Mouse (Mus musculus) CH12.LX (cell line): Measurements from ENCODE around the gene Prrx1. TPM values are rescaled to one million over a fixed set of nuclear protein-coding genes. Genes with fewer than 3 reads are reported as not detected.

ENCODE experiments used
- DNase-seq: peaks from one replicate; pipeline ENCODE4 v3.0.0-alpha.2; 2013; ENCODE audit errors: extremely low read depth
- H3K27ac ChIP-seq: 2 replicates; pipeline ENCODE4 v1.5.1; 2012; ENCODE audit warnings: low read depth, mild to moderate bottlenecking, control low read depth, moderate library complexity; ENCODE audit not compliant: insufficient read depth
- H3K27me3 ChIP-seq: replicated peaks from 2 replicates; pipeline ENCODE3; 2012; ENCODE audit warnings: inconsistent platforms
- H3K36me3 ChIP-seq, 2 experiments: replicated peaks in 1 of 2; 2 replicates each; pipeline versions ENCODE3 to v1.6.1; 2012; ENCODE audit warnings: inconsistent platforms in 1 of 2, low read length in 1 of 2, mild to moderate bottlenecking in 1 of 2, mixed read lengths in 1 of 2, moderate library complexity in 1 of 2; ENCODE audit not compliant: control insufficient read depth in 1 of 2, insufficient read depth in 1 of 2
- H3K4me1 ChIP-seq, 2 experiments: 2 replicates each; pipeline ENCODE4 v1.6.1; 2012; ENCODE audit warnings: inconsistent platforms in 1 of 2, moderate library complexity in 1 of 2; ENCODE audit not compliant: insufficient read depth in 2 of 2, control insufficient read depth in 1 of 2
- H3K4me2 ChIP-seq: 2 replicates; pipeline ENCODE4 v1.6.1; 2012; ENCODE audit warnings: low read depth, mild to moderate bottlenecking, control low read depth; ENCODE audit not compliant: poor library complexity, insufficient read depth, severe bottlenecking
- H3K4me3 ChIP-seq, 3 experiments: fragments of 150-350 bp in 1 of 3; sonication (generic) in 1 of 3; replicated peaks in 1 of 3; 2 replicates each; pipeline versions ENCODE3 to v1.5.1; 2011 to 2012; ENCODE audit warnings: low read depth in 2 of 3, low read length in 2 of 3, mild to moderate bottlenecking in 2 of 3, moderate library complexity in 2 of 3, control low read depth in 1 of 3, improper control_type of control experiment in 1 of 3, inconsistent platforms in 1 of 3, mixed read lengths in 1 of 3; ENCODE audit not compliant: poor library complexity in 1 of 3
- H3K79me2 ChIP-seq: replicated peaks from 2 replicates; pipeline ENCODE4 v1.6.1; 2012; ENCODE audit warnings: mild to moderate bottlenecking, moderate library complexity; ENCODE audit not compliant: control insufficient read depth, poor library complexity, insufficient read depth, severe bottlenecking; ENCODE audit errors: extremely low read depth
- H3K9ac ChIP-seq: 2 replicates; pipeline ENCODE4 v1.6.1; 2012; ENCODE audit warnings: low read depth, mild to moderate bottlenecking, control low read depth, moderate library complexity; ENCODE audit not compliant: insufficient read depth
- H3K9me3 ChIP-seq: replicated peaks from 2 replicates; pipeline ENCODE3; 2012; ENCODE audit warnings: low read length, inconsistent platforms, mixed read lengths
- BHLHE40 ChIP-seq: IDR thresholded peaks from 2 replicates; pipeline ENCODE4 v1.6.1; 2011; ENCODE audit warnings: mild to moderate bottlenecking, low read depth, low read length, improper control_type of control experiment
- E2F4 ChIP-seq: IDR thresholded peaks from 2 replicates; pipeline ENCODE4 v1.6.1; 2011; ENCODE audit warnings: low read depth, low read length, improper control_type of control experiment; ENCODE audit not compliant: insufficient replicate concordance
- MXI1 ChIP-seq: IDR thresholded peaks from 2 replicates; pipeline ENCODE4 v1.6.1; 2011; ENCODE audit warnings: mild to moderate bottlenecking, low read depth, low read length, improper control_type of control experiment
- MYC ChIP-seq: IDR thresholded peaks from 2 replicates; pipeline ENCODE4 v1.6.1; 2011; ENCODE audit warnings: low read depth, mild to moderate bottlenecking, improper control_type of control experiment, low read length
- NELFE ChIP-seq: IDR thresholded peaks from 2 replicates; pipeline ENCODE4 v1.6.1; 2011; ENCODE audit warnings: low read depth, low read length, improper control_type of control experiment
- POLR2AphosphoS2 ChIP-seq: IDR thresholded peaks from 2 replicates; pipeline ENCODE4 v1.6.1; 2011; ENCODE audit warnings: low read depth, low read length, improper control_type of control experiment
- RAD21 ChIP-seq: IDR thresholded peaks from 2 replicates; pipeline ENCODE4 v1.6.1; 2011; ENCODE audit warnings: low read depth, mild to moderate bottlenecking, low read length, improper control_type of control experiment, moderate library complexity
- RCOR1 ChIP-seq: conservative IDR thresholded peaks from 2 replicates; pipeline ENCODE4 v1.6.1; 2012; ENCODE audit warnings: low read depth, mild to moderate bottlenecking, inconsistent platforms, low read length, improper control_type of control experiment
- SIN3A ChIP-seq: IDR thresholded peaks from 2 replicates; pipeline ENCODE4 v1.6.1; 2012; ENCODE audit warnings: low read length, improper control_type of control experiment, inconsistent platforms
- SMC3 ChIP-seq: IDR thresholded peaks from 2 replicates; pipeline ENCODE4 v1.6.1; 2011; ENCODE audit warnings: low read depth, low read length, improper control_type of control experiment
- TCF12 ChIP-seq: IDR thresholded peaks from 2 replicates; pipeline ENCODE4 v1.6.1; 2014; ENCODE audit warnings: low read depth, mild to moderate bottlenecking, inconsistent platforms, low read length, improper control_type of control experiment
- USF2 ChIP-seq: conservative IDR thresholded peaks from 2 replicates; pipeline ENCODE4 v1.6.1; 2011; ENCODE audit warnings: low read depth, low read length, improper control_type of control experiment
- ZC3H11A ChIP-seq: IDR thresholded peaks from 2 replicates; pipeline ENCODE4 v1.6.1; 2012; ENCODE audit warnings: low read depth, mild to moderate bottlenecking, inconsistent platforms, low read length, improper control_type of control experiment
- ZKSCAN1 ChIP-seq: IDR thresholded peaks from 2 replicates; pipeline ENCODE4 v1.6.1; 2012; ENCODE audit warnings: low read depth, inconsistent platforms, low read length, improper control_type of control experiment, borderline replicate concordance
- ZNF384 ChIP-seq: IDR thresholded peaks from 2 replicates; pipeline ENCODE4 v1.6.1; 2012; ENCODE audit warnings: low read depth, low read length, improper control_type of control experiment, inconsistent platforms
- dilution Hi-C: fragments of 300-500 bp; cut with MboI; formaldehyde crosslinking; loops from 2 replicates; pipeline ENCODE4 v1.14.3; 2020; ENCODE audit warnings: low sequenced_read_pairs; ENCODE audit not compliant: extremely low pct_unique_long_range_greater_than_20kb, extremely low pct_ligation_motif_present
- in situ Hi-C: fragments of 300-500 bp; cut with MboI; formaldehyde crosslinking; loops from 3 replicates; pipeline ENCODE4 v1.14.3; 2019; ENCODE audit warnings: low sequenced_read_pairs, low pct_ligation_motif_present, low pct_unique_long_range_greater_than_20kb, mixed read lengths
- polyA plus RNA-seq: library from polyadenylated mRNA; unstranded; fragments of >175 nt; gene quantifications from 2 replicates; pipeline ENCODE4 v1.2.1, GENCODE M21; 2012; ENCODE audit warnings: low read depth; ENCODE audit not compliant: insufficient read length
- total RNA-seq, 2 experiments: library from RNA; depleted of rRNA; stranded (reverse); fragments of 300-350 nt in 1 of 2; fragments of >200 nt in 1 of 2; gene quantifications; 2 replicates each; pipeline ENCODE4 v1.2.3; 2012 to 2014

Prrx1 gene
- total and polyA plus RNA-seq, 3 experiments: not detected

DNA sequence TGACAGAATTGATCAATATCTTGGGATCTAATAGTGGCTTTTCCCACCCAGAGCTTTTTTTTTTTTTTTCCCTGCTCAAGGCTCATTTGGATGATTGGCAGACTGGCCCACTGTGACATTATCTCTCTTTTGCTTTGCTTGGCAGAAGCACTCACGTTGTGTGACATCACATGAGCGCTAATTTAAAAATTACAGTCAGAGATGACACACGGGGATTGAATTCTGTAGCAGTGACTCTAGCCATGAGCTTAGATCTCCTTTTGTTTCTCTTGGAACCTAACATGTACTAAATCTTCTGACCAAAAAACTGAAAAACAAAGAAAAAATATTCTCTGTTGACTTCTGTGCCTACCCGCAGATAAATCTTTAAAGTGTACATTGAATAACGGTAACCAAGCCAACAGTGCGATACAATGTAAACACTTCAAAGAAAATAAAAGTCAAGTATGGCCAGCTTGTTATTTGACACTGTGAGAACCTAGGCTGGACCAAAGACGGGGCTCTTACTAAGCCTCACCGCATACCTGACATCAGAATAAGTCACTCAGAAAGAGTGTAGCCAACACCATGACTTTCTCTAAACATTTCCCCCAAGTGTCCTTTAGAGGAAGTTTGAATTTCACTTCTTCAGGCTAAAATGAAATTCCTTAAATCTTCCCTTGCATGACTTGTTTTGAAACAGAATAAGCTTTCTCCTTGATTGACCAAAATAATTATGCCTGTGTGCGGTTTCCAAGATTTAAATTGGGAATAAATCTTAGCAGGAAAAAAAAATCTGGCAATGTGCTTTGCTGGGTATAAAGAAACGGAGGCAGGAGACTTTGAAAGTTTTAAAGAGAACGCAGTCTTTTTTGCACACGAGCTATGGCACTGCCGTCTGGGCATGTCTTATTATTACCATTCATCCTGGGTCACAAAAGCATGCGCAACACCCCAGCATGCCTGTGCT, 104.3 kb downstream of the Prrx1 start:
- H3K79me2 ChIP-seq: no peaks in the 10 kb centered on the region
- TF ChIP-seq ZNF384: no peak
- TF ChIP-seq ZKSCAN1: no peak
- TF ChIP-seq, all 38 proteins: peak for 0
- no peak overlapping the region for H3K4me3 ChIP-seq
- no peaks in the 10 kb centered on the region for H3K4me1 ChIP-seq
- DNase-seq: no peak
- H3K36me3 ChIP-seq: no peaks in the 10 kb centered on the region
- H3K9ac ChIP-seq: no peak overlapping the region
- no peak overlapping the region for H3K27ac ChIP-seq
- no peaks in the 10 kb centered on the region for H3K27me3 ChIP-seq
- dilution Hi-C loops: no loop called here
- in situ Hi-C loops: no loop called here
- H3K4me2 ChIP-seq: no peak overlapping the region
- no peaks in the 10 kb centered on the region for H3K9me3 ChIP-seq

- no peaks in the 10 kb centered on the region for H3K27me3 ChIP-seq
- dilution Hi-C loops (no loop called here), in situ Hi-C loops (no loop called here)
- TF ChIP-seq POLR2AphosphoS2 (no peak), RCOR1 (no peak), BHLHE40 (no peak), ZKSCAN1 (no peak), NELFE (no peak), TCF12 (no peak), SIN3A (no peak), E2F4 (no peak), ZC3H11A (no peak), MXI1 (no peak)
- H3K79me2 ChIP-seq: no peaks in the 10 kb centered on the region
- H3K36me3 ChIP-seq: no peaks in the 10 kb centered on the region
- no peaks in the 10 kb centered on the region for H3K9me3 ChIP-seq
- DNase-seq: no peak
- no peak overlapping the region for H3K4me3 ChIP-seq
- H3K4me2 ChIP-seq: peak overlapping the region; percentile 44; the same call in 1 of the 2 replicates
- no peaks in the 10 kb centered on the region for H3K4me1 ChIP-seq
- H3K27ac ChIP-seq: no peak overlapping the region
- no peak overlapping the region for H3K9ac ChIP-seq
Observed at GRCm38 (mm10) chr1:163198767-163199166, 114.7 kb downstream of the Prrx1 start.

DNA sequence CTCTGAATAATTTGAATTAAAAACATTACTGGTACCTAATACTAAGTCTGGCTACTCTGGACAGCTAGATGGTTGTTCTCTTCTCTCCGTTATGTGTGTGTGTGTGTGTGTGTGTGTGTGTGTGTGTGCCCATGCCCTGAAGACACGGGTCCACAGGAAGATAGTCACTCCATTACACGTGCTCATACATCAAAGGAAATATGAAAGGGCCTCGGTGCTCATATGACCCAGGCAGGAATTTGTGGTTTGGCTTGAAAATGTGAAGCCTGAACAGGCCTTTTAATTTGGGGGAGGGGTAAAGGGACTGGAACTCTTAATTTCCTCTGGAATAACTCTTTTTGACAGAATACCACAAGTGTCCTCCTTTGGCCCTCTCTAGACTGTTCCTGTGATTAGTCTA, 115.5 kb downstream of the Prrx1 start:
- no peak for TF ChIP-seq MYC
- TF ChIP-seq USF2: no peak
- no peak for TF ChIP-seq RAD21
- no peak for TF ChIP-seq E2F4
- TF ChIP-seq BHLHE40: peak; percentile 51
- no peak for TF ChIP-seq SMC3
- Histone ChIP-seq H3K27me3 (no peaks in the 10 kb centered on the region), H3K79me2 (no peaks in the 10 kb centered on the region), H3K36me3 (no peaks in the 10 kb centered on the region), H3K27ac (no peak overlapping the region), H3K4me2 (no peak overlapping the region), H3K4me3 (no peak overlapping the region), H3K9ac (no peak overlapping the region), H3K9me3 (no peaks in the 10 kb centered on the region), H3K4me1 (no peaks in the 10 kb centered on the region)
- dilution Hi-C loops: no loop called here
- DNase-seq: no peak
- in situ Hi-C loops: no loop called here
